Mouse (Mus musculus): ENCODE data around the gene Rpl24.
"Not testable (repeated sequence)": the region's sequence is repeated elsewhere in the genome, so short reads cannot be mapped to it uniquely, and the experiment has no call there.

Gene Rpl24

DNA sequence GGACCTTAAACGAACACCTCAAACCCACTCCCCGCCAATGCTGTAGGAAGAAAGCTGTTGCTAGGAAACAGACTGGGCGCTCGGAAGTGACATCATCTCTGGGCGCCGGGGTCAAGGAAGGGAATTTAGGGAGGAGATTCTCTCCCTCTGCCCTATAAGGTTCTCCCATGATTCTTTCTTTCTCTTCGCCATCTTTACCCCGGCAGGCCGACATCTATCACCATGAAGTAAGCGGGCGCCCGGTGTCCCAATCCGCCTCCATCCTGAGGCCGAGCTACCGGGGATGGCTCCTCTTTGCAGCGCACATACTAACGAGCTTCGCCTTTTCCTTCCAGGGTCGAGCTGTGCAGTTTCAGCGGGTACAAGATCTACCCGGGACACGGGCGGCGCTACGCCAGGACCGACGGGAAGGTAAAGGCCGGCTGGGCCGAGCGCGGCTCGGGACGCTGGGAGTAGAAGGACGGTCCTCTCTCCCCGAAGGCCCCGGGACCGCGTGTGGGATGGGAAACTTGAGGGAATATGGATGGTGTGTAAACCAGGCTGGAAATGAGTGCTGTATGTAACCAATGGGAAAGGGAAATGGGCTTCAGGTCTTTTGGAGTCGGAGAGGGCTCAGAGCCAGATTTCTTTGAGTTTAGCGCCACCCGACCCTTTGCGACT is at the start of gene Rpl24:
Rpl24 (plus strand) TSS at position 64 of the 660 bp plus-strand sequence.
- peak; percentile 87 to 92 for DNase-seq

DNA sequence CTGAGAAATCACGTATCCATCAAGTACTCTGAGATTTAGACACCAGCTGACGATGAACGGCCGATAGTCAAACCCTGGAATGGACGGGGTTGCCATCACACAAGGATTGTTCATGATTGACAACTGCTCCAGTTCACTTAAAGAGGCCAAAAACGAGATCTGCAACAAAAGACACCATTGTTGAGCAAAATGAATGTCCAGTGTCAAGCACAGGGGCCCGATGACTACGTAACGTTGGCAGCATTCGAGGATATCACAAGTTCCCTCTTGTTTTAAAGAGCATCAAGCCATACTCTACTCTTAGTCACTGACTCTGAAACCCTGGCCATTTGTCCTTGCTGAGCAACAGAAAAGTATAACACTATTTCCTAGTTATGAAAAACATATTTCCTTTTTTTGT is 44.0 kb upstream of the Rpl24 start:
- no peak for DNase-seq

- DNase-seq, result no peak
Measured at GRCm38 (mm10) chr16:55924010-55924409, 42.1 kb upstream of the Rpl24 start.

DNA sequence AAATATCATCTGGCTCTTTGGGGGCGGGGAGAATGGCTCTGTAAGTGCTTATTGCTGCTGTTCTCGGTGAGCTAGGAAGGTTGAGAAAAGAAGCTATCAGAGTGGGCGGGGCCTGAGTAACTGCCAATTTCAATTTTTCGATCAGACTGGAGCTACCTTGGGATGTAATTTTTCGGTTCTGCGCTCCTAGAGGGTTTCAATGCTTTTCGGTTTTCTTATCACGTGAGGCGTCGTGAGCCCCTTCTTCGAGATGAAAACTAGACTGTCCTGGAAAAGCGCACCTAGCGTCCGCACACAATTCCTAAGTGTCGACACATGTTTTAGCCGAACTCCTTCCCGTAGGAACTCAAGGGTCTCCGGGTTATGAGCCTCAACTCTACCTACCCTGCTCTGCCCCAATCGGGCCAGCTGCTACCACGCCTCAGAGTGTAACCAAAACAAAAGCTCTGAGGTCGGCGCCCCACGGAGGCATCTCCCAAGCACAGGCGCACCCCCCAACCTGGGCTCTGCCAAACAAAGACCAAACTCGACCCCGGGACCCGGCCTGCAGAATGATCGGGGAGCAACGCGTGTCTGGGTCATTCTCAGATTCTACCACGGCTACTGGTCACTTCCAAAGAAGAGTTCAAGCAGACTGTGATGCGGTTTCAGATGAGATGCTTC is 32.3 kb upstream of the Rpl24 start:
- peak; percentile 40 to 57 for DNase-seq

DNA sequence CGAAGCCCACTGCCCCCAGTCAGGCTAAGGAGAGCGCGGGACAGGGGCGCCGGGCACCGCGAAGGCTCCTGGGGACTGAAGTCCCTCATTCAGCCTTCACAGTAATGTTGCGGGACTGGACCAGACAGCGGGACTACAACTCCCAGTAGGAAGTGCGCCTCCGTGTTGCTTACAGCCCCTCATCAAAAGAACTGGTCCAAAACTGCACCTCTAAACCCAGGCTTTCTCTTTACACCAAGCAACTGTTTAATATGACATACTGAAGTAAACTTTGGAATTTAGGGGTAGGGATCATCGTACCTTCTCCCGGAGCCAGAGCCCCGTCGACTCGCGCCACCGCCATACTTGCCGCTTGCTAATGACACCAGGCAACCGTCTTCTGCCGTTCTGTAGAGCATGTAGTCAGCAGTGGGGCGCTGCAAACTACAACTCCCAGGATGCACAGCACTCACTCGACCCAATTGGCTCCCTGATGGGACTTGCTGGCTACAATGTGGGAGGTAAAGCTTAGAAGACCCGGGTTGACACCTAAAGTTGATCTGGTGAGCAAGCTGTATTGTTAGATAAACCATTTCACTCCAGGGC is 31.5 kb upstream of the Rpl24 start, which contains the start of gene Cep97:
Cep97 (minus strand) TSS at position 403 of the 585 bp plus-strand sequence.
- DNase-seq, result peak; percentile 83 to 84

GRCm38 (mm10) chr16:55938761-55939160 is 27.3 kb upstream of the Rpl24 start:
- DNase-seq, result no peak

DNA sequence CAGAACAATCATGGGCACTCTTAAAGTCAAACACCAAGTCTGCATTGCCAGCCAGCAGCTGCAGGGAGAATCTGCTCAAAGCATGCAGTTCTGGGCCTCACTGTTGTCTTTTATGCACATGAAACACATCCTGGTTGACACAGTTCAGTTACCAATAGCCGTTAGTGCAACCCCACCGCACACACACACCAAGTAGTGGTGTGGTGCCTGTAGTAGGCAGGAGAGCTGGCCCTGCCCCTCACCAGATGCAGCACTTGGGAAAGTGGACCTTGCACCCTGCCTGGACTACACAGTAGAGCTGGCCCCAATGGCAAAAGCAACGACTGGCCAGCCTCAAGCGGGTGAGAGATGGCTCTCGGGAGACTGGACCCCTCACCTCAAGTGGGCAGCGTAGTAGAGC is 26.4 kb upstream of the Rpl24 start:
- DNase-seq, result no peak

GRCm38 (mm10) chr16:55940781-55941180 is 25.3 kb upstream of the Rpl24 start:
- DNase-seq, result no peak

GRCm38 (mm10) chr16:55947266-55947665 is 18.8 kb upstream of the Rpl24 start:
- DNase-seq, result no peak

DNA sequence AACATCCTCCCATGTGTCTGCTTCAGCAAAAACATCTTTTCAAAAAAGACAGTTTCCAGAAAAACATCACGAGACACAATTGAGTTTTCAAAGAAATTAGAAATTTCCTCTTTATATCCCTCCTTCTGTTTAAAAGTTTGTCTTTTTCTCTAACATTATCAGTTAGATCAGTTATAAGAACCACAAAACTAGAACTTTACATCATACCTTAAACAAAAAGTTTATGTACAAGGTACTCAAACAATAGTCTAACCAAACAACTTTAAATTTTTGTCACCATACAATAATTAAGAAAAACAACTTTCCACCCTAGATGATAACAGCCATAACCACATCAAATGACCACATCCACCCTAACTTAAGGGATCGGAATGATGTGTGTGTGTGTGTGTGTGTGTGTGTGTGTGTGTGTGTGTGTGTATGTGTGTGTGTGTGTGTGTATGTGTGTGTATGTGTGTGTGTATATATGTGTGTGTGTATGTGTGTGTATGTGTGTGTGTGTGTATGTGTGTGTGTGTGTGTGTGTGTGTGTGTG is 18.1 kb upstream of the Rpl24 start:
- not testable (repeated sequence) for DNase-seq

DNA sequence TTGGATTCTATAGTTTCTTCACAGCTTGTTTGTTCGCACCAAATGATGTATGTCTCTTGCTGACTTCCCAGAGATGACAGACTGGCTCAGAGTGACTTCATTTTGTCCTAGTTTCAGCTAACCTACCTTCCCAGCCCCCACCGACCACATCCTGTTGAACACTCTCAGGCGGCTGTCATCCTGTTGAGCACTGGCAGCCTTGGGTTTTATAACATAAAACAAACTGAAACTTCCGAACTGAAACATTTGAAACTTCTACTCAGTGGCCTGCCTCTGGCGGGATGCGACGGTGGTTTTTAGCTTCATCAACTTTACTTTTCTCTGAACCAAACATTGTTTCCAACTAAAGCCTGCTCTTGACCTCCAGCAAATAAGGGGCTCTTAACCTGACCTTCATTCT is 17.1 kb upstream of the Rpl24 start:
- peak; percentile 72 to 74 for DNase-seq

DNA sequence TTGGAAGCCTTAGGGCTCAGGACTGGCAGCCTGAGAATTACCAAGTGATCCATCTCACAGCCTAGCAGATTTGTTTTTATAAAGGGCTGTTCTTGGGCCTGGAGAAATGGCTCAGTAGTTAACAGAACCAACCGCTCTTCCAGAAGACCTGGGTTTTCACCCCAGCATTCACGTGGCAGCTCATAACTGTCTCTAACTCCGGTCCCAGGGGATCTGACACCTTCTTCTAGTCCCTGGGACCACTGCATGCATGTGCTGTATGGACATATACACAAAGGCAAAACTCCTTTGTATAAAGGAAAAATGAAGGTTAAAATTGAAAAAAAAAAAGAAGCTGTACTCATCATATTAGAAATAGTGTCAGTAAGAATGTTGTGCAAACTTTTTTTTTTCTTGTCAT is 15.6 kb upstream of the Rpl24 start:
- peak in 1 of 2 experiments; percentile 11 for DNase-seq

GRCm38 (mm10) chr16:55950946-55951678 is 15.0 kb upstream of the Rpl24 start:
- peak in 1 of 2 experiments; percentile 78 for DNase-seq

DNA sequence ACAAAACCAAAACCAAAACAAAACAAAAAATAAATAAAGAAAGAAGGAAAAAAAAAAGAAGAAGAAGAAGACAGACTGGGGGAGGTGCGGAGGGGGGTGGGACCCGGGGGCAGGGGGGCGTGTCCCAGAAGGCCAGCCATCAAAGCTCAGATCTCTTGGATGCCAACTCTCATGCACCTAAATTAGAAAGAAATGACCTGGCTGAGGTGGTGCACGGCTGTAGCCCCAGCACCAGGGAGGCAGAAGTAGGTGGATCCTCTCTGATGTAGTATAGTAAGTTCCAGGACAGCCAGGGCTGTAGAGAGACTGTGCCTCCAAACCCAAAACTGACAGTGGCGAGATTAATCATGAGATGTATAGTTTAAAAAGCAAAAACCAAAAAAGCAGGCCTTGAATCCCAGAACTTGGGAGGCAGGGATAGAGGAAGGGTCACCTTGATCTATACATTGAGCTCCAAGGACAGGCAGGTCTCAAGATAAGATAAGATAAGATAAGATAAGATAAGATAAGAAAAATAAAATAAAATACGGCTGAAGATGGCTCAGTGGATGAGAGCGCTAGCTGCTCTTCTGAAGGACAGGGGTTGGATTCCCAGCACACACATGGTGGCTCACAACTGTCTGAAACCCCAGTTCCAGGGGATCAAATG is 14.3 kb upstream of the Rpl24 start:
- DNase-seq, result no peak

DNA sequence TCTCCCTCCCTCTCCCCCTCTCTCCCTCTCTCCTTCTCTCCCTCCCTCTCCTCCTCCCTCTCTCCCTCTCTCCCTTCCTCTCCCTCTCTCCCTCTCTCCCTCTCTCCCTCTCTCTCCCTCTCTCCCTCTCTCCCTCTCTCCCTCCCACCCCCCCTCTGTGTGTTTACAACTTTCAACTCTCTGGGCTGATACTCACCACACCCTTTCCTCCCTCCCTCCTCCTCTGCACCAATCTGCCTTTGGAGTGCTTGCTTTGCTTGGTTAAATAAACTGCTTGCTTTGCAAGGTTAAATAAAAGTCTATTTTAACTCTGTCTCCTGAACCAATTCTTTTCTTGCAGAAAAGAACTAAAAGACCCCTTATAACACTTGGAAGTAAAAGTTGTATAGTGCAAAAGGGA is 13.3 kb upstream of the Rpl24 start:
- no peak for DNase-seq

GRCm38 (mm10) chr16:55954196-55954595 is 11.9 kb upstream of the Rpl24 start:
- not testable (repeated sequence) for DNase-seq

- not testable (repeated sequence) for DNase-seq
Measured at GRCm38 (mm10) chr16:55963068-55963467, 3.0 kb upstream of the Rpl24 start.

- DNase-seq, result peak in 1 of 2 experiments; percentile 32
Measured at GRCm38 (mm10) chr16:55964126-55964949, 1.7 kb upstream of the Rpl24 start.

DNA sequence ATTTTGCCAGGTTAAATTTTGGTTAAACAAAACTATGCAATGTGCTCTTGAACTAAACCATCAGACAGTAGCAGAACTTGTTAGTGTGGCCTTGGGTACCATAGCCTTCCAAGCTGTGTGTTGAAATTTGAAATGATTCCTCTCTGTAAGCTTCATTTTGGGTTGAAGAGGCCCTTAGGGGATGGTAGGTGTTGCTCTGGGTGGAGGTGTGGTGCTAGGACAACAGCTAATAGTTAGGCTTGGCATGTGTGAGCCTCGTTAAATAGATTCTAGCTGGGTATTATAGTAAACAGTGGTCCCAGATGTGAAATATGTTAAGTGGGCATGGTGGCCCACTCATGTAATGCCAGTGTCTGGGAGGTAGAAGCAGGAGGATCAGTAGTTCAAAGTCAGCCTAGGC is 1.1 kb downstream of the Rpl24 start:
- no peak for DNase-seq

DNA sequence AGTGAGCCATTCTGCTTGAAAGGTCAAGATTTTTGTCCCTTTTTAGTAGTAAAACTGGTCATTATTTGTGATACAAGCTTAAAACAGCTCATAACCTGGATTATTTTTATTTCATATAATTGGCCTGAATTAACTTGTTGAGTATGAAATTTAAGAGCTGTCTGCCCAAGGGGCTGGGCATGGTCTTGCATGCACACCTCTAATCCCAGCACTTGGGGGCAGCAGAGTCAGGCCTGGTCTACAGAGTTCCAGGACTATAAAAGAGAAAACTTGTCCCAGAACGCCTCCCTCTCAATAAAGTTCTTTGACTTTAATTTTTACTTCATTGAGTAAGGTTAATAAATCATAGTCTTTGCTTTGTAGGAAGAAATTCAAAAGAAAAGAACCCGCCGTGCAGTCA is 3.1 kb downstream of the Rpl24 start:
- DNase-seq, result peak in 1 of 2 experiments; percentile 52

DNA sequence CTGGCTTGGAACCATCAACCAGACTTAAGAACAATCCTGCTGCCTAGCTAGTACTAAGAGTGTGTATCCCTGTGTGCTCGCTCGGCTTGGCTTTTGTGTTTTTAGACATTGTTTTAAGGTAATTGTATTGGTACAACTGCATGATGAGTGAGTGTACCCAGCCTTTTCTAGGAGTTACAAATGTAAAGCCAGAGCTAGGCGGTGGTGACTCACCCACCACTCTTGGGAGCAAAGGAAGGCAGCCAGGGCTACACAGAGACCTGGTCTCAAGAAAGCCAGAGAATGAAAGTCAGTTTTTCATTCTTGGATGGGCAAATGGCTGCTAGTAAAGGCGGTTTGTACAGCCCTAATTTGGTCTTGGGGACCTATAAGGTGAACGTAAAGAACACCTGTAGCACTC is 4.3 kb downstream of the Rpl24 start:
- DNase-seq, result no peak
